Mouse (Mus musculus) cerebellum, adult 2 months (tissue): ENCODE data around the gene Fance.

Experiments
- CTCF ChIP-seq: fragments of 200-500 bp; IDR thresholded peaks from 2 replicates; pipeline ENCODE4 v1.5.1; 2011; ENCODE audit warnings: low read depth, mild to moderate bottlenecking, control low read depth, low read length, moderate library complexity, borderline replicate concordance; ENCODE audit not compliant: insufficient read depth
- POLR2A ChIP-seq: fragments of 200-500 bp; IDR thresholded peaks from 2 replicates; pipeline ENCODE4 v1.6.1; 2011; ENCODE audit warnings: low read length, control low read depth, borderline replicate concordance; ENCODE audit not compliant: insufficient read depth

DNA sequence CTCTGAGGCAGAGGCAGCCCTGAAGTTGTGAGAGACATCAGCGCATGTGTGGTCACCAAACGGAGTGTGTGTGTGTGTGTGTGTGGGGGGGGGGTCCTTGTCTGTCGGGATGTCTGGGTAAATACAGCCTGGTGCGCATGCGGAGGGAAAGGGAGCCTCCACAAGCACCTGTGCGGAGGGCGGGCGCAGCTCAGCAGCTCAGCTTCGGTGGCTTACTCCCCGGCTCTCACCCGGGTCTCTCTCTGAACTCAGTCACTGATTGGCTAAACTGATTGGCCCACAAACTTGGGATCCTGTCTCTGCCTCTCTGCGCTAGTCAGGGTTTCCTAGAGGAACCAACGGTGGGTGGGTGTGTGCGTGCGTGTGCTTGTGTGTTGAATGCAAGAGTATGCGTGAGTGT lies 61.2 kb downstream of the Fance start:
- no peak for TF ChIP-seq POLR2A
- TF ChIP-seq CTCF = no peak
